Mouse (Mus musculus) naive thymus-derived CD4-positive, alpha-beta T cell, adult 2 months (primary cell): ENCODE data around the gene Hebp1.
A peak's percentile ranks its signal among the peaks of the same experiment; 100 is the strongest.

ENCODE experiments used
- DNase-seq: peaks from one replicate; pipeline ENCODE4 v3.0.0-alpha.2; 2011; ENCODE audit warnings: low read depth

Hebp1 gene

GRCm38 (mm10) chr6:135196707-135197106 lies 1.1 kb downstream of the Hebp1 start:
- DNase-seq: no peak

GRCm38 (mm10) chr6:135194907-135195306 lies 2.9 kb downstream of the Hebp1 start:
- no peak for DNase-seq

GRCm38 (mm10) chr6:135193733-135194132 lies 4.1 kb downstream of the Hebp1 start:
- no peak for DNase-seq

- no peak for DNase-seq
These were observed 4.8 kb downstream of the Hebp1 start for GRCm38 (mm10) chr6:135192993-135193392.

- no peak for DNase-seq
These were observed 5.9 kb downstream of the Hebp1 start for GRCm38 (mm10) chr6:135191906-135192305.

GRCm38 (mm10) chr6:135190122-135190521 lies 7.7 kb downstream of the Hebp1 start:
- DNase-seq: no peak

GRCm38 (mm10) chr6:135188629-135189028 lies 9.2 kb downstream of the Hebp1 start:
- DNase-seq: no peak

GRCm38 (mm10) chr6:135187076-135187917 lies 10.5 kb downstream of the Hebp1 start:
- no peak for DNase-seq

- no peak for DNase-seq
These were observed 13.9 kb downstream of the Hebp1 start for GRCm38 (mm10) chr6:135183961-135184360.

GRCm38 (mm10) chr6:135182925-135183324 lies 14.9 kb downstream of the Hebp1 start:
- no peak for DNase-seq

- DNase-seq: no peak
These were observed 19.2 kb downstream of the Hebp1 start for GRCm38 (mm10) chr6:135178599-135178998.

GRCm38 (mm10) chr6:135177271-135177670 lies 20.6 kb downstream of the Hebp1 start:
- DNase-seq: no peak

- DNase-seq: no peak
These were observed 22.8 kb downstream of the Hebp1 start for GRCm38 (mm10) chr6:135175014-135175413.

- no peak for DNase-seq
These were observed 26.1 kb downstream of the Hebp1 start for GRCm38 (mm10) chr6:135171736-135172135.

GRCm38 (mm10) chr6:135169246-135169645 lies 28.6 kb downstream of the Hebp1 start:
- no peak for DNase-seq

- DNase-seq: no peak
These were observed 29.4 kb downstream of the Hebp1 start for GRCm38 (mm10) chr6:135168471-135168870.

- DNase-seq: peak; percentile 41
These were observed 30.2 kb downstream of the Hebp1 start for GRCm38 (mm10) chr6:135167380-135168311.

- DNase-seq: no peak
These were observed 31.1 kb downstream of the Hebp1 start for GRCm38 (mm10) chr6:135166712-135167111.

- DNase-seq: no peak
These were observed 31.6 kb downstream of the Hebp1 start for GRCm38 (mm10) chr6:135166262-135166661.

GRCm38 (mm10) chr6:135165706-135166105 lies 32.1 kb downstream of the Hebp1 start:
- DNase-seq: no peak

- no peak for DNase-seq
These were observed 32.6 kb downstream of the Hebp1 start for GRCm38 (mm10) chr6:135165191-135165590.

- DNase-seq: no peak
These were observed 35.0 kb downstream of the Hebp1 start for GRCm38 (mm10) chr6:135162861-135163260.

- no peak for DNase-seq
These were observed 35.5 kb downstream of the Hebp1 start for GRCm38 (mm10) chr6:135162311-135162710.
